Mouse (Mus musculus): ENCODE measurements around the gene Astn1. TPM values are rescaled to one million over a fixed set of nuclear protein-coding genes. Genes with fewer than 3 reads are reported as not detected.

The Astn1 gene
- total and polyA plus RNA-seq, 3 experiments = 0.35 to 0.42 TPM; not detected in 1

DNA sequence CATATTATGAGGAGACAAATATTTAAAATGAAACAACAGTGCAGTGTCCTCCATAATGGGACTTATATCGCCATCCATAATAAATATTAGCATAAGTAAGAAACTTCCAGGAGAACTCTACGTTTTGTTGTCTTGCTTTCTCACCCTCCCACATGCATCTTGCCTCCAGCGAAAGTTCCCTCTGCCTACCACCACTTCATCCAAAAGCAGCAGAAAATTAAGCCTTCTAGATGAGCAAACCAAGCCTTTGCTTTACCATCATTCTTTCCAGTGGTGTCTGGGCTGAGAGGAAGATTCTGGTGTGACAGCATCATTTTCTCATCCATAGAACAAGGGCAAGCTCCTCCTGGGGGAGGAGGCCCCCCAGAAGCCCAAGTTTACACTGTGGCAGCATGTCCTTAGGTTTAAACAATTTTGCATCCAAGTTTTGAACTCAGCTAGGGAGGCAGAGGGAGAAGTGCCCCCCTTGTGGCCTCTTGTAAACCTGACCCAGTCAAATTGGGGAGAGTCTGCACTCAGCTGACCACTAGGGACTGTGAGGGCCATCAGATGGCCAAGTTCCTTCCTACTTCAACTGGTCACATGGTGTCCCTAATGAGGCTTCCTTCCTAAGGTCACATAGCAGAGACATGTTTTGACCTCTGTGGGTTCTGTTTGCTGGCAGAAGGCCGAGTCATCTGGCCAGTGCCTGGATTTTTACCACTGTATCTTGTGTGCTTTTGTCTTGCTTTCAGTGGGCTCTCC lies 147.2 kb downstream of the Astn1 start:
- H3K4me3 ChIP-seq (replicated peaks in 1 of 3; ENCODE audit: low read depth in 2 of 3, low read length in 2 of 3, poor library complexity in 1 of 3) = no peak overlapping the region
- DNase-seq (ENCODE audit: extremely low read depth) = no peak
- in situ Hi-C loops (cut with MboI; ENCODE audit: low pct_ligation_motif_present, low pct_unique_long_range_greater_than_20kb, low sequenced_read_pairs) = no loop called here
- dilution Hi-C loops (cut with MboI; ENCODE audit: extremely low pct_ligation_motif_present, extremely low pct_unique_long_range_greater_than_20kb, low sequenced_read_pairs) = no loop called here
- no peak overlapping the region for H3K27ac ChIP-seq (ENCODE audit: insufficient read depth, low read depth)
- no peaks in the 10 kb centered on the region for H3K79me2 ChIP-seq (replicated peaks; ENCODE audit: control insufficient read depth, extremely low read depth, insufficient read depth, poor library complexity, severe bottlenecking)
- no peak overlapping the region for H3K4me2 ChIP-seq (ENCODE audit: insufficient read depth, low read depth, poor library complexity, severe bottlenecking)
- no peak overlapping the region for H3K9ac ChIP-seq (ENCODE audit: insufficient read depth, low read depth)
- no peaks in the 10 kb centered on the region for H3K27me3 ChIP-seq (replicated peaks)
- no peaks in the 10 kb centered on the region for H3K36me3 ChIP-seq (replicated peaks in 1 of 2; ENCODE audit: control insufficient read depth in 1 of 2, insufficient read depth in 1 of 2, low read length in 1 of 2)
- H3K4me1 ChIP-seq (ENCODE audit: control insufficient read depth in 1 of 2, insufficient read depth in 2 of 2) = no peaks in the 10 kb centered on the region
- no peaks in the 10 kb centered on the region for H3K9me3 ChIP-seq (replicated peaks; ENCODE audit: low read length)
- no peak for TF ChIP-seq NELFE (IDR thresholded peaks at IDR 0.05; ENCODE audit: low read depth, low read length)
- peak in 1 of 2 experiments; percentile 29; a peak in 2 of 4 replicates for TF ChIP-seq CTCF (conservative IDR thresholded peaks at IDR 0.05 in 1 of 2, IDR thresholded peaks at IDR 0.05 in 1 of 2; ENCODE audit: low read depth in 2 of 2, low read length in 2 of 2)

DNA sequence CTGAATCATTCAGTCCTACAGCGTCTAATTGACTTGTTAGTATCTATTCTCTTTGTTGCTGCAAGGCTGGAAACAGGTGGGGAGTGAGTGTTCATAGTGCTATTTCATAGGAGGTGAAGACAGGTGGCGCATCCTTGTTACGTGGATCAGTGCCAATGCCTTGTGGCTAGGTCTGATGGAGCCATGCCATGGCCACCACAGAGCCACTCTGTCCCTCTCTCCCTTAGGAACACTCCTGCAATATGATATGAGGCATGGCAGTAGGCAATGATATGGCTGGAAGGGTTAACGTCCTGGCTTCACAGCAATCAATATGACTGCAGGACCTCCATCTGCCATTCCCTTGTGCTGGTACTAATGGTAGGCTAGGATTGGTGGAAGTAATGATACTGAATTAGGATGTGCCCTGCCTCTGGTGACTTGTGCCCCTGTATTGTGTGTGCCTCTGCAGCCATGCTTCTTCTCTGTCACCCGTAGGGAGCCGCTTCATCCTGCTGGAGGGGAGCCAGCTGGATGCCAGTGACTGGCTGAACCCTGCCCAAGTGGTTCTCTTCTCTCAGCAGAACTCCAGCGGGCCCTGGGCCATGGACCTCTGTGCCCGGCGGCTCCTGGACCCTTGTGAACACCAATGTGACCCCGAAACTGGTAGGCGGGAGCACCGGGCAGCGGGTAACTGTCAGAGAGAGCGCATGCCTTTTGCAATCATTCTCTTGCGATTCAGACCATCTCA lies 148.6 kb downstream of the Astn1 start:
- no peaks in the 10 kb centered on the region for H3K36me3 ChIP-seq (replicated peaks in 1 of 2; ENCODE audit: control insufficient read depth in 1 of 2, insufficient read depth in 1 of 2, low read length in 1 of 2)
- H3K9me3 ChIP-seq (replicated peaks; ENCODE audit: low read length) = no peaks in the 10 kb centered on the region
- dilution Hi-C loops (cut with MboI; ENCODE audit: extremely low pct_ligation_motif_present, extremely low pct_unique_long_range_greater_than_20kb, low sequenced_read_pairs) = no loop called here
- no peak for DNase-seq (ENCODE audit: extremely low read depth)
- TF ChIP-seq POLR2A (IDR thresholded peaks at IDR 0.05; ENCODE audit: low read depth, low read length) (no peak), MAX (IDR thresholded peaks at IDR 0.05; ENCODE audit: low read length) (no peak), SIN3A (IDR thresholded peaks at IDR 0.05; ENCODE audit: low read length) (no peak), MEF2A (IDR thresholded peaks at IDR 0.05; ENCODE audit: borderline replicate concordance, low read depth, low read length) (no peak), ZNF384 (IDR thresholded peaks at IDR 0.05; ENCODE audit: low read depth, low read length) (no peak)
- no peak overlapping the region for H3K4me2 ChIP-seq (ENCODE audit: insufficient read depth, low read depth, poor library complexity, severe bottlenecking)
- H3K4me3 ChIP-seq (replicated peaks in 1 of 3; ENCODE audit: low read depth in 2 of 3, low read length in 2 of 3, poor library complexity in 1 of 3) = no peak overlapping the region
- in situ Hi-C loops (cut with MboI; ENCODE audit: low pct_ligation_motif_present, low pct_unique_long_range_greater_than_20kb, low sequenced_read_pairs) = no loop called here
- no peak overlapping the region for H3K27ac ChIP-seq (ENCODE audit: insufficient read depth, low read depth)
- H3K4me1 ChIP-seq (ENCODE audit: control insufficient read depth in 1 of 2, insufficient read depth in 2 of 2) = no peaks in the 10 kb centered on the region
- H3K27me3 ChIP-seq (replicated peaks) = no peaks in the 10 kb centered on the region
- no peak overlapping the region for H3K9ac ChIP-seq (ENCODE audit: insufficient read depth, low read depth)
- no peaks in the 10 kb centered on the region for H3K79me2 ChIP-seq (replicated peaks; ENCODE audit: control insufficient read depth, extremely low read depth, insufficient read depth, poor library complexity, severe bottlenecking)

DNA sequence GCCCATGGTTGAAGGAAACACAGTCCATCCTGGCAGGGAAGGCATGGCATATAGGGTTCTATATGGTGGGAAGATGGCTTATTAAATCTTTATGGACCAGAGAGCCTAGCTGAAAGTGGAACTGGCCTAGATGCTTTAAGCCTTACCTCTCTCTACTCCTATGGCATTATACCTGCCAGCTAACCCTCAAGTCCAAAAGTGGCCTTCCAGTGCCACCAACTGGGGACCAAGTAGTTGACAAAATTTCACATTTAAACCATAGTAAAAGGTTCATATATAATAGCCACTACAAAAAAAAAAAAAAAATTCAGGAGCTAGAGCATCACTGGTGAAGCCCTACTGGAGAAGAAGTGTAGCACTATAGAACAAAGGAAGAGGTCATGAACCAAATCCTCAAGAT lies 150.0 kb downstream of the Astn1 start:
- Histone ChIP-seq H3K9ac (ENCODE audit: insufficient read depth, low read depth) (no peak overlapping the region), H3K79me2 (replicated peaks; ENCODE audit: control insufficient read depth, extremely low read depth, insufficient read depth, poor library complexity, severe bottlenecking) (no peaks in the 10 kb centered on the region), H3K36me3 (replicated peaks in 1 of 2; ENCODE audit: control insufficient read depth in 1 of 2, insufficient read depth in 1 of 2, low read length in 1 of 2) (no peaks in the 10 kb centered on the region), H3K4me1 (ENCODE audit: control insufficient read depth in 1 of 2, insufficient read depth in 2 of 2) (no peaks in the 10 kb centered on the region), H3K27ac (ENCODE audit: insufficient read depth, low read depth) (no peak overlapping the region), H3K9me3 (replicated peaks; ENCODE audit: low read length) (no peaks in the 10 kb centered on the region), H3K27me3 (replicated peaks) (no peaks in the 10 kb centered on the region), H3K4me2 (ENCODE audit: insufficient read depth, low read depth, poor library complexity, severe bottlenecking) (no peak overlapping the region), H3K4me3 (replicated peaks in 1 of 3; ENCODE audit: low read depth in 2 of 3, low read length in 2 of 3, poor library complexity in 1 of 3) (no peak overlapping the region)
- in situ Hi-C loops (cut with MboI; ENCODE audit: low pct_ligation_motif_present, low pct_unique_long_range_greater_than_20kb, low sequenced_read_pairs) = no loop called here
- dilution Hi-C loops (cut with MboI; ENCODE audit: extremely low pct_ligation_motif_present, extremely low pct_unique_long_range_greater_than_20kb, low sequenced_read_pairs) = no loop called here
- DNase-seq (ENCODE audit: extremely low read depth) = no peak
- no peak for TF ChIP-seq EP300 (IDR thresholded peaks at IDR 0.05; ENCODE audit: low read length)
- no peak for TF ChIP-seq HCFC1 (IDR thresholded peaks at IDR 0.05; ENCODE audit: low read depth, low read length)
- TF ChIP-seq CTCF (conservative IDR thresholded peaks at IDR 0.05 in 1 of 2, IDR thresholded peaks at IDR 0.05 in 1 of 2; ENCODE audit: low read depth in 2 of 2, low read length in 2 of 2) = peak in 1 of 2 experiments; percentile 19; a peak in 1 of 4 replicates
- peak; percentile 42 for TF ChIP-seq RAD21 (IDR thresholded peaks at IDR 0.05; ENCODE audit: low read depth, low read length)
- TF ChIP-seq SMC3 (IDR thresholded peaks at IDR 0.05; ENCODE audit: low read depth, low read length) = peak; percentile 23

All from CH12.LX (cell line).